Mouse (Mus musculus): ENCODE measurements around the gene Napsa. TPM values are rescaled to one million over a fixed set of nuclear protein-coding genes. Genes with fewer than 3 reads are reported as not detected.

Napsa gene
- polyA plus RNA-seq, 1 experiment from 2014 or later: 0.70 TPM

DNA sequence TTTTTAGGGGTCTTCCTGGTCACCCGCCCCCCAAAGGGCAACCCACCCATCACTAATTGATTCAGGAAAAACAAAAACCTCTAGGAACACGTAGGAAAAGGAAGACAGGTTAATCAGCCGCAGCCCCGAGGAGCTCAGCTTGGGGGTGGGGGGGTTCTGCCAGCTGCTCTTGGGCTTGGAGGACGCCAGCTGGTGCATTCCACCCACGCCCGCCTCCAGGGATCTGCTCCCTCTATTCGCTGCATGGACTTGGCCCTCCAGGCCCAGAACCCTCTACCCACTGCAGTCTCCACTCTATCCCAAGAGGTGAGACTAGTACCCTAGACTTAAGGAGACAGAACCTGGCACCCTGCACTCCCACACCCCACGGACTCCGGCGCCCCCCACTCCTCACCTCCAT, 30.3 kb downstream of the Napsa start:
- no peaks in the 10 kb centered on the region for H3K36me3 ChIP-seq (ENCODE audit: control insufficient read depth, insufficient read depth, low read length)
- H3K27me3 ChIP-seq (ENCODE audit: control insufficient read depth, insufficient read depth, low read length): peaks cover 79% of the 10 kb centered on the region
- no peak overlapping the region for H3K9ac ChIP-seq (ENCODE audit: low read depth, low read length)
- no peak overlapping the region for H3K27ac ChIP-seq (ENCODE audit: low read depth, low read length)
- no peak overlapping the region for H3K4me3 ChIP-seq (ENCODE audit: low read depth, low read length)
- no peaks in the 10 kb centered on the region for H3K4me1 ChIP-seq (ENCODE audit: control insufficient read depth, insufficient read depth, low read length)
- H3K4me2 ChIP-seq: no peak overlapping the region
- 14% methylated on average over 11 of the region's 11 CpGs for WGBS (ENCODE audit: insufficient replicate concordance)
- ATAC-seq (replicated peaks; ENCODE audit: insufficient number of reproducible peaks, low FRiP score, low TSS enrichment): no peak
- H3K9me3 ChIP-seq (replicated peaks; ENCODE audit: control insufficient read depth, low read length): no peaks in the 10 kb centered on the region

GRCm38 (mm10) chr7:44603186-44603855, 31.1 kb downstream of the Napsa start:
- Histone ChIP-seq H3K4me1 (ENCODE audit: control insufficient read depth, insufficient read depth, low read length) (no peaks in the 10 kb centered on the region), H3K27me3 (ENCODE audit: control insufficient read depth, insufficient read depth, low read length) (peaks cover 85% of the 10 kb centered on the region), H3K9me3 (replicated peaks; ENCODE audit: control insufficient read depth, low read length) (no peaks in the 10 kb centered on the region), H3K9ac (ENCODE audit: low read depth, low read length) (no peak overlapping the region), H3K4me2 (no peak overlapping the region), H3K36me3 (ENCODE audit: control insufficient read depth, insufficient read depth, low read length) (no peaks in the 10 kb centered on the region), H3K4me3 (ENCODE audit: low read depth, low read length) (no peak overlapping the region), H3K27ac (ENCODE audit: low read depth, low read length) (no peak overlapping the region)
- ATAC-seq (replicated peaks; ENCODE audit: insufficient number of reproducible peaks, low FRiP score, low TSS enrichment): no peak
- WGBS (ENCODE audit: insufficient replicate concordance): 3% methylated on average over 20 of the region's 20 CpGs

DNA sequence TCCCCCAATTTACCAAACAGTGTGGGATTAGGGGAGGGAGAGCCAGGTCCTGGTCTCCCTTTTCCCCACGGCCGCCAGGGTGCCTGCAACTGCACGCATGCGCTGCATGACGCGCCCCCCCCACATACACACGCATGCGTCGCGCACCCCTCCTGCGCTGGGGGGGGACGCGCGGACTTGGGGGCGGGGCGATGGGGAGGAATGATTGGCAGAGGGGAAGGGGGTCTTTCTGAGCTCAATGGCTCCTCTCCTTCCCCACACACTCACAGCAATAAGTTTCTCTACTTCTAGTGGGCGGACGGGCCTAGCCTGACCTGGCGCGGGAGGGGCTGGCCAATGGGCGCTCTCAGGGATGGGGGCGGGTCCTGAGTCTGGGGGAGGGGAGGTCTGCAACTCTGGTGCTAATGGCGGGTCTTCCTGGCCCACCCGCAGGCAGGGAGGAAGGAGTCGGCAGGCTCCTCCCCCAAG, 32.0 kb downstream of the Napsa start:
- Histone ChIP-seq H3K27ac (ENCODE audit: low read depth, low read length) (no peak overlapping the region), H3K4me1 (ENCODE audit: control insufficient read depth, insufficient read depth, low read length) (no peaks in the 10 kb centered on the region), H3K4me3 (ENCODE audit: low read depth, low read length) (peak overlapping the region; percentile 27), H3K9ac (ENCODE audit: low read depth, low read length) (no peak overlapping the region), H3K4me2 (peak overlapping the region; percentile 60), H3K36me3 (ENCODE audit: control insufficient read depth, insufficient read depth, low read length) (no peaks in the 10 kb centered on the region), H3K9me3 (replicated peaks; ENCODE audit: control insufficient read depth, low read length) (no peaks in the 10 kb centered on the region), H3K27me3 (ENCODE audit: control insufficient read depth, insufficient read depth, low read length) (peaks cover 86% of the 10 kb centered on the region)
- no peak for ATAC-seq (replicated peaks; ENCODE audit: insufficient number of reproducible peaks, low FRiP score, low TSS enrichment)
- 1% methylated on average over 24 of the region's 25 CpGs for WGBS (ENCODE audit: insufficient replicate concordance)

- H3K27me3 ChIP-seq (ENCODE audit: control insufficient read depth, insufficient read depth, low read length): peaks cover 85% of the 10 kb centered on the region
- no peak overlapping the region for H3K27ac ChIP-seq (ENCODE audit: low read depth, low read length)
- 3% methylated on average over 8 of the region's 8 CpGs for WGBS (ENCODE audit: insufficient replicate concordance)
- no peaks in the 10 kb centered on the region for H3K36me3 ChIP-seq (ENCODE audit: control insufficient read depth, insufficient read depth, low read length)
- H3K4me2 ChIP-seq: peak overlapping the region; percentile 60
- ATAC-seq (replicated peaks; ENCODE audit: insufficient number of reproducible peaks, low FRiP score, low TSS enrichment): no peak
- H3K9ac ChIP-seq (ENCODE audit: low read depth, low read length): no peak overlapping the region
- no peaks in the 10 kb centered on the region for H3K9me3 ChIP-seq (replicated peaks; ENCODE audit: control insufficient read depth, low read length)
- H3K4me3 ChIP-seq (ENCODE audit: low read depth, low read length): peak overlapping the region; percentile 27
- no peaks in the 10 kb centered on the region for H3K4me1 ChIP-seq (ENCODE audit: control insufficient read depth, insufficient read depth, low read length)
These were observed 32.4 kb downstream of the Napsa start for GRCm38 (mm10) chr7:44604619-44605018.

DNA sequence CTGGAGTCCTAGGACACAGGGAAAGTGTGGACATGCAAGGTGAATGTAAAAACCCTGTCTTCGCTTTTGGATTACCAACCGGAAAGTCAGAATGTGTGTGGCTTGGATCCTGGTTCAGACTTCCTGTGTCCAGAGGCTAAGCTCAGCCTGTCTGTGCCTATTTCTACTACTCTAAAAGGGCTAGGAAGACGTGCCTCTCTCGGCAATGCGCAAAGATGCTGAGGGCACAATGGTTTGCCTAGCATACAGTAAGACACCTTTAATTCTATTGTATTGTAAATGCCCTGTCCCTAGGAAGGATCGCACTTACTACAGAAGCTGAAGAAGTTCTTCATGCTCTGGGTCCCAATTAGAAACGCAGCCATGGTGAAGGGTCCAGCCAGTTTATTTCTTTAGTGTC, 33.3 kb downstream of the Napsa start:
- ATAC-seq (replicated peaks; ENCODE audit: insufficient number of reproducible peaks, low FRiP score, low TSS enrichment): no peak

DNA sequence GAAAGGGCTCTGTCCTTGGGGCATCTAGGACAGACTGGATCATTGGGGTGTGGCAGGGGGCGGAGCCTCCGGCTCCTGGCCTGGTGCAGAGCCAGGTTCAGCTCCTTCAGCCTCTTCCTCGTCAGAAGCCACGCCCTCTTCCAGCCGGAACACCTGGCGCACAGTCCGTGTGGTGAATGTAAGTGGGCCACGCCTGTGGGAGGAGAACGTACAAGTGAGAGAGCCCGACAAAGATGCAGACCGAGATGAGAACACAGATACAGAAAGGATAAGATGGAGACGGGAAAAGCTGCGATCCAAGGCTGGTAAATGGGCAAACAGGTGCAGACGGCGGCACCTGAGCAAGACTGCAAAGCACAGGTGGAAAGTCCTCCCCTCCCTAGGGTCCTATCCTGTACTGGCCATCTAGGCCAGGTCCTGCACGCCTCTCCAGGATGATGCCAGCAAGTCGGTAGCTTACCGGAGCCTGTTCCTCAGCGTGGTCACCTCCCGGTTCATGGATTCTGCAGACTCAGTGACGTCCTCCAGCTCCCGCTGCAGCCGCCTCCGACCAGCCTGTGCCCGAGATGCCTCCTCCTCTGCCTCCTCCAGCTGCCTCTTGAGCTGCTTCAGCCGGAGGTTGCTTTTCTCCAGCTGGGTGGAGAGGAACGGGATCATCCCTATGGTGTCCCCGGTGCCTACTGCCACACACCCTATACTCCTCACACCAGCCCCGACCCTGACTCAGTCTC, 34.2 kb downstream of the Napsa start:
- Histone ChIP-seq H3K4me3 (ENCODE audit: low read depth, low read length) (no peak overlapping the region), H3K9me3 (replicated peaks; ENCODE audit: control insufficient read depth, low read length) (no peaks in the 10 kb centered on the region), H3K27me3 (ENCODE audit: control insufficient read depth, insufficient read depth, low read length) (peaks cover 74% of the 10 kb centered on the region), H3K27ac (ENCODE audit: low read depth, low read length) (no peak overlapping the region), H3K4me1 (ENCODE audit: control insufficient read depth, insufficient read depth, low read length) (no peaks in the 10 kb centered on the region), H3K36me3 (ENCODE audit: control insufficient read depth, insufficient read depth, low read length) (no peaks in the 10 kb centered on the region), H3K9ac (ENCODE audit: low read depth, low read length) (no peak overlapping the region), H3K4me2 (no peak overlapping the region)
- 10% methylated on average over 29 of the region's 29 CpGs for WGBS (ENCODE audit: insufficient replicate concordance)
- no peak for ATAC-seq (replicated peaks; ENCODE audit: insufficient number of reproducible peaks, low FRiP score, low TSS enrichment)

More for the DNA sequence above, 33.3 kb downstream of the Napsa start:
- Histone ChIP-seq H3K4me3 (ENCODE audit: low read depth, low read length) (no peak overlapping the region), H3K9ac (ENCODE audit: low read depth, low read length) (no peak overlapping the region), H3K27ac (ENCODE audit: low read depth, low read length) (no peak overlapping the region), H3K27me3 (ENCODE audit: control insufficient read depth, insufficient read depth, low read length) (peaks cover 78% of the 10 kb centered on the region), H3K4me1 (ENCODE audit: control insufficient read depth, insufficient read depth, low read length) (no peaks in the 10 kb centered on the region), H3K9me3 (replicated peaks; ENCODE audit: control insufficient read depth, low read length) (no peaks in the 10 kb centered on the region), H3K4me2 (no peak overlapping the region), H3K36me3 (ENCODE audit: control insufficient read depth, insufficient read depth, low read length) (no peaks in the 10 kb centered on the region)
- 36% methylated on average over 7 of the region's 7 CpGs for WGBS (ENCODE audit: insufficient replicate concordance)

GRCm38 (mm10) chr7:44612192-44612591, 40.0 kb downstream of the Napsa start:
- 54% methylated on average over 7 of the region's 7 CpGs for WGBS (ENCODE audit: insufficient replicate concordance)
- Histone ChIP-seq H3K4me3 (ENCODE audit: low read depth, low read length) (no peak overlapping the region), H3K27me3 (ENCODE audit: control insufficient read depth, insufficient read depth, low read length) (peaks cover 48% of the 10 kb centered on the region), H3K4me2 (no peak overlapping the region), H3K4me1 (ENCODE audit: control insufficient read depth, insufficient read depth, low read length) (no peaks in the 10 kb centered on the region), H3K9ac (ENCODE audit: low read depth, low read length) (no peak overlapping the region), H3K27ac (ENCODE audit: low read depth, low read length) (no peak overlapping the region), H3K36me3 (ENCODE audit: control insufficient read depth, insufficient read depth, low read length) (no peaks in the 10 kb centered on the region), H3K9me3 (replicated peaks; ENCODE audit: control insufficient read depth, low read length) (no peaks in the 10 kb centered on the region)
- ATAC-seq (replicated peaks; ENCODE audit: insufficient number of reproducible peaks, low FRiP score, low TSS enrichment): no peak

- H3K27me3 ChIP-seq (ENCODE audit: control insufficient read depth, insufficient read depth, low read length): peaks cover 37% of the 10 kb centered on the region
- H3K4me3 ChIP-seq (ENCODE audit: low read depth, low read length): no peak overlapping the region
- no peak overlapping the region for H3K4me2 ChIP-seq
These were observed 42.0 kb downstream of the Napsa start for GRCm38 (mm10) chr7:44614041-44614688.

More at GRCm38 (mm10) chr7:44614041-44614688, 42.0 kb downstream of the Napsa start:
- Histone ChIP-seq H3K9me3 (replicated peaks; ENCODE audit: control insufficient read depth, low read length) (no peaks in the 10 kb centered on the region), H3K36me3 (ENCODE audit: control insufficient read depth, insufficient read depth, low read length) (no peaks in the 10 kb centered on the region), H3K4me1 (ENCODE audit: control insufficient read depth, insufficient read depth, low read length) (no peaks in the 10 kb centered on the region), H3K27ac (ENCODE audit: low read depth, low read length) (no peak overlapping the region), H3K9ac (ENCODE audit: low read depth, low read length) (no peak overlapping the region)
- ATAC-seq (replicated peaks; ENCODE audit: insufficient number of reproducible peaks, low FRiP score, low TSS enrichment): no peak
- 5% methylated on average over 20 of the region's 20 CpGs for WGBS (ENCODE audit: insufficient replicate concordance)
